Mouse (Mus musculus) gastrocnemius, postnatal 36 days (tissue): Measurements from ENCODE around the gene Syne1. TPM values are rescaled to one million over a fixed set of nuclear protein-coding genes. Genes with fewer than 3 reads are reported as not detected.

Experiments used
- DNase-seq, 2 experiments: peaks; one replicate each; pipeline ENCODE4 v3.0.0; 2022
- intact Hi-C: fragments of 180-260 bp; cut with DNase I; formaldehyde crosslinking; loops from one replicate; pipeline ENCODE4 v1.15.1; 2025
- total RNA-seq, 2 experiments: library from RNA; stranded (reverse); gene quantifications; 2 replicates each; pipeline ENCODE4 v1.2.3; 2021

Syne1 gene
- total RNA-seq, 2 experiments from 2014 or later = 38.9 to 47.7 TPM

DNA sequence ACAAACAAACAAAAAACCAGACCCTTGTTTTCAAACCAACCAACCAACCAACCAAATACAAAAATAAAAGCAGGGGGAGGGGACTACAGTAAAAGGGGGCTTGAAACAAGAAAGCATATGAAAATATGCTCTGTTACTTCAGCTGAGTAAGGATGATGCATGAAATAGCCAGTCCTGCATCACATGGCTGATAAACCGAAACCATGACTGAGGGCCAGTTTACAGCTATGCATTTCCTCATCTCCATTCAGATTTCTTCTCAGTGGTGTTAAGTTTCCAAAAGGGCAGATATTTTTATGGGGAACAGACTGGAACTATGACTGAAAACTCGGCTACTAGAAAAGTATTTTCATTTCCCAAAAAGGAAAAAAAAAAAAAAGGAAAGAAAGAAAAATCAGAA is 522.1 kb downstream of the Syne1 start:
- intact Hi-C loops = no loop called here
- DNase-seq = no peak

DNA sequence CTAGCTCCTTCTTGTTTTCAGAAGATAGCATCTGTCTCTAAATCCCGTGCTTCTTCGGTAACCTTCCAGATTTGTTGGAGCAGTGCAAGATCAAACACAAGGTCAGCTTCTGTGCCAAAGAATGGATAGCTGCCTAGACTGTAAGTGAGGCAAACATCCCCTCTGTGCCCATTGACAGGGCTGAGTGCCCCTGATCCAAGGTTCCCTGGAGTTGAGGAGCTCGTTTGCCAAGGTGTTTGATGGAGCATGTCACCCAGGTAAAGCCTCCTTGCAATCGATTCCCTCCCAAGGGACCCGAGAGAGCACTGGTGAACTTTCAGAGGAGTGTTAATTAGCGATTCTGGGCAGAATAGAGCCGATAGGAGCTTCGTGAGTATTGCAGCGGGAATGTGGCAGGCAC is 523.0 kb downstream of the Syne1 start:
- intact Hi-C loops = no loop called here

DNA sequence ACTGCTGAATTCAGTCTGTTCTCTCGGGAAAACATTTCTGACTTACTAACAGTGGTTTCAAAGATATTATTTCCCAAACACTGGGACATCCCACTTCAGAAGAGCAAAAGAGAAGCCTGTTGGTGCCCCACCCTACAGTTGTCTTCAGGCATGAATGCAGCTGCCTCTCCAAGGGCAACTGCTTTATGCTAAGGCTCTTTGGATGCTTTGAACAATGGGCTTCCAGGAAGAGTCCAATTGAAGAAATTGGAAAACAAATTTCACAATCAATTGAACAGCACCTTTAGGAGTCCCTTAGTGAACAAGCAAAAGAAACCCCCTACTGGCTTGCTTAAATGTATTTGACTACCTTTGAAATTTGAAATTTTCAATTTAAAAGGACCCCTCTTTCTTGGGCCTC is 524.1 kb downstream of the Syne1 start:
- intact Hi-C loops = no loop called here
- no peak for DNase-seq

More for the DNA sequence above, 523.0 kb downstream of the Syne1 start:
- no peak for DNase-seq

DNA sequence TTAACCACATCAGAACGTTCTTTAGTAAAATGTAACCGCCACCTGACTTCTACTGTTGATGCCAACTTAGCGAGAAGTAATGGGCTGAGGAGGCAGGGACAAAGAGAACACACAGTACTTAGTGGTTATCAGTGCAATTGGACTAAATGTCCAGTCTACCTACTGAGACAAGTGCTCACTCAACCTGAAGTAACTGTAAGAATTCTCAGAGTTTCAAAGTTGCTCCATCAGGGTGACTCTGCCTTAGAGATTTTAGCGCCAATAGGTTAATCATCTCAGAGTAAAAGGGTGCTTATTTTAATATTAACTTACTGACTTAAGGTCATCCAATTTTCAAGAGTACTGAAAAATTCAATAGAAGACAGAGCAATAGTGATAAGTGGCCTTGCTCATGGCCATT is 525.4 kb downstream of the Syne1 start:
- intact Hi-C loops = no loop called here
- no peak for DNase-seq

DNA sequence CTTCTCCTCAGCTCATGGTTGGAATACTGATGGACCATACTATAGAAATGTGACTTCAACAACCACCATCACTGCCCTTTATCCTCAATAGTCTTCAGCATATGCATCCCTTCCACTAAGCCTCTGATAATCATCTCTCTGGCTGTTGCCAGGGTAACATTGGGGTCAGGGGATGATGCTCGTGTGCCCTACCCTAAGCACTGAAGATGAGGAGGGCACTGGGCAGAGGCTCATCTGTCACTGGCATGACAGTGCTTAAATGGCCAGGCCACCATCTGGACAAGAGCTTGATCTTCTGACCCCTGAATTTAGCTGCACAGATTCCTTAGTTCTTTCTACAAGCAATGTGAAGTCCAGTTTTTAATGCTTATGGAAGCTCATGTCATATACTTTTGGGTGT is 534.1 kb downstream of the Syne1 start:
- DNase-seq = no peak
- intact Hi-C loops = no loop called here

DNA sequence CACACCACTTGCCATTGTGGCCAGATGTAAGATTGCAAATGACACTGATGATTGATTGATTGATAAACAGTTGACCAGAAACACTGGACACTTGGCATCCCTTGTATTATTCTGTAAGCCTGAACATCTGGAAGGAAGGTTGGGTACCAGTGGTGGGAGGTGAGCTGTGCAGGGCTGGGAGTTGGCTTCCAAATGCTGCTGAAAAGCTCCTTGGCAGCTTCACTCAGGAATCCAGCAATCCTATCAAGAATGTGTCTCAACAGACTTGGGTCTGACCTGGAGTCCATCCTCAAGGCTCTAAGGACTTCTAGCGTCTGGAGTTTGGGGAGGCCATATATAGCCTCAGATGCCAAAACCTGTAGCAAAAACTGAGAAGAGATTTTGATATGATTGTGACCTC is 536.3 kb downstream of the Syne1 start:
- no peak for DNase-seq
- intact Hi-C loops = no loop called here

DNA sequence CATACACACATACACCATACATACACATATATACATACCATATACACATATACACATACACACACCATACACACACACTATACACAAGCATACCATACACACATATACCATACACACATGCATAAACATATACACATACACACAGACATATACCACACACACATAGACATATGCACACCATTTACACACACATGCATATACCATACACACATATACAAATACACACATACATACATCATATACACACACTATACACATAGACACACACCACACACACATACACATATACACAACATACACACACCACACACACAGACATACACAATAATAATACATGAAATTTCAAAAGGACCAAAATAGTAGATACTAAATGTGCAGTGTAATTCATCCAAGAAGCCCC is 539.3 kb downstream of the Syne1 start:
- intact Hi-C loops = no loop called here
- DNase-seq = no peak

DNA sequence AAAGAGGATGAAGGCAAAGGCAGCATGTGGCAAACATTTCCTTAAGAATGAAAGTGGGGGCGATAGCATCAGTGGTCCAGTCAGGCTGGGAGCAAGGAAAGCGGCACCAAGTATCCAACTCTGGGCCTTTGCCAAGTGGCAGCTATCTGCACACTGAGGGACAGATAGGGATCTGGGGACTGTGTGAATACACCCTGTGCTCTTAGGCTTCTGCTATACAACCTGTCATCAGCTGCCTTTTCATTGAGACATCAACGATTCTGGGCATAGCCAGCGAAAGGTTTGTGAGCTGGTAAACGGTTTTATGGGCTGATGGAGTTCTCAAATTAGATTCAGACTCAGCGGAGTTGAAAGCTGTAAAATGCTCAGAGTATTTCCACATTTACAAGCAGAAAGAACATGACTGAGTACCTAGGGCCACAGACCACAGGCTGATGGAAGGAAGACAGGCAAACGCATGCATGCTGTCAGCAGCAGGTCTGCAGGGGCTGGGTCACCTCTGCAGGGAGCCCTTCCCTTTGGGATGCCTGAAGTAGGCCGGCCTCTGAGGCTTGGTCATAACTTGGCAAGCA is 542.4 kb downstream of the Syne1 start:
- intact Hi-C loops = no loop called here
- no peak for DNase-seq

DNA sequence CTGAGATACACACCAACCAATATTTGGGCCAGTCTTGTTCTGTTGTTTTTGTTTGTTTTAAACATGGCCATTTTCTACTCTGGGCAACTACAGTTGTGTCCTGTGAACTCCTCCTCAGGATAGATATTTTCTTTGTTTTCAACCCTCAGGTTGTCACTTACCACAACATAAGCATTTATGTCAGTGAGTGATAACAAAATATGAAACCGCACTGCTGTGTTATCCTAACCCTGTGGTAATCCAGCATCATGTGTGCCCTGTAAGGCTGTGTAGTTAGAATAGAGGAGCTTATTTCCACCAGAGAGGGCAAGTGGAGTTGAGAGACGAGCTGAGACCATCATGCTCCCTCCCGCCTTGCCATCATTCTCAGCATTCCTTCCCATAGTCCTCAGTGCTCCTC is 554.7 kb downstream of the Syne1 start:
- no peak for DNase-seq
- intact Hi-C loops = no loop called here

DNA sequence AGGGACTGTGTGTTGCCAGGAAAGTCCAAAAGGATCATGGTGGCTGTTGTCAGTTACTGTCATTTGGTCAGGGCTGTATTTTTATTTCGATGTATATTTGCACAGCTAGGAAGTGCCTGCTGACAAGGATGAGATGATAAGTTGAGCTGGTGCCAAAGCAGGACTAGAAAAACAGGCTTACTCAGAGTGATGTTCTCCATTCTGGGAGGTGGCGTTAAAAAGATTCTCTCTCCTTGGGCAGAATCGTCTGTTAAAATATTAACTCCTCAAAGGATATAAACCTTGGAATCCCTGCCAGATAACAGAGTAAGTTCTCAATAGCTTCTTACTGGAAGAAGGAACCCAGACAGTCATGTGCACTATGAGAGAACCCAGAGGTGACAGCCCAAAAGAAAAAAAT is 557.5 kb downstream of the Syne1 start:
- intact Hi-C loops = no loop called here
- no peak for DNase-seq

DNA sequence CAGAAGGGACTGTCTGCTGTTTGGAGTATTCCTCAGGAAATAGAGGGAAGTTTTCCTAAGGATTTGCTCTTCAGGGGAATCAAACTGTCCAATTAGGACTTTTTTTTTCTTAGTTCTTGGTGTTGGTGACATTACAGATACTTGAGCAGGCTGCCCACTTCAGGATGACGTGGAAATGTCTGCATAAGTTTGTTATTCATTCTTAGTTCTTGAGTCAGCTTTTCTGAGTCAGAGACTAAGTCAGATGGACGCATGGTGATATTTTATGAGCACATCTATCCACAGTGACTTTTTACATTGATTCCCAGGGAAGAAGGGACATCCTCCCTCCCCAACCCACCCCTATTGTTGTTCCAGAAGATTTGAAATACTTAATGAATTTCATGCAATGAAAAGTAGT is 567.4 kb downstream of the Syne1 start:
- intact Hi-C loops = no loop called here
- no peak for DNase-seq

DNA sequence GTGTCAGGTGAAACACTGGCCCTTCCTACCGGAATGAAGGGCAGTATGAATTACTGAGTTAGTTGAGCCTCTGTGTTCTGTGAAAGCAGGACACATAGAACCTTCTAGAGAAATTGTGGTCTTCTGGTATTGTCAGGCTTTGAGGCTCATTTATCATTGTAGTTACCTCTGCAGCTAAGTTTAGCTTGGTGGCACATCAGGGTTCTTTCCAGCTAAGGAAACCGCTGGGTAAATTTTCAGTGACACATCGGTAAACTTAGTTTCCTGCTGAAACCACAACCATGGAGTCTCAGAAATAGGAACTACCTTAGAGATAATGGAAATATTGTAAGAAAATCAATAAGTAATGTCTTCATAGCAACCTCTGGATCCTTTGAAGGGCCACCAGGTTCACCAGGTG is 573.9 kb downstream of the Syne1 start:
- intact Hi-C loops = no loop called here
- no peak for DNase-seq

DNA sequence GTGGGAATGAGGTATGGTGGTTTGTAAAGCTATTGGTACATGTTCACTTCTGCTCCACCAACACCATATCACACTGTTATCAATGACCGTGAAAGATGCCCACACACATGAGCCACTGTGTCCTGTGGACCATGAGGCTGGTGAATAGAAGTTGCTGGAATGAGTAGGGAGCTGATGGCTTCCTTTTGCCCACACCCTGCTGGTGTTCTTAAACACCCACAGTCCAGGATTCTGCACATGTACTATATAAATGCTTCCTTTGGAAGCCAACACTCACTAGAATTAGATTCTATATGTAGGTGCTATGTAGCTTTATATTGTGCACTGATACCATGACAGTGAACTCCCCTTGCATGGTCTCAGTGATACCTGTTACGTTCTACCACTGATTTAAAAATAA is 574.7 kb downstream of the Syne1 start:
- DNase-seq = no peak
- intact Hi-C loops = no loop called here

DNA sequence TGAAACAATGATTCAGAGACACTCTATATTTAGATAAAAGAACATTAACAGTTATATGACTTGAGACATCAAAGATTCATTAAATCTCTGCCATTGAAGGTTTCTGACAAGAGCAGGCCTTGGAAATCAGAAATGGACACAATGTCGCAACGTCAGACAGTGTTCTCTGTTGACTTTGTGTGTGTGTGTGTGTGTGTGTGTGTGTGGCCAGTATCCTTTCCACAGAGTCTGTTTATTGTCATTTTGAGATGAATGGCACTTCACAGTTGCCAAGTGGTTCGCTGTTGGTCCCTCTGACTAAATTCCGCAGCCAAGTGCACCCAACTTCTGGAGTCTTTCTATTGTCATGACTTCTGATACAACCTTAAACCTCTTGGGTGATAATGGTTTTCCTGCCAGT is 577.0 kb downstream of the Syne1 start:
- intact Hi-C loops = no loop called here
- no peak for DNase-seq

DNA sequence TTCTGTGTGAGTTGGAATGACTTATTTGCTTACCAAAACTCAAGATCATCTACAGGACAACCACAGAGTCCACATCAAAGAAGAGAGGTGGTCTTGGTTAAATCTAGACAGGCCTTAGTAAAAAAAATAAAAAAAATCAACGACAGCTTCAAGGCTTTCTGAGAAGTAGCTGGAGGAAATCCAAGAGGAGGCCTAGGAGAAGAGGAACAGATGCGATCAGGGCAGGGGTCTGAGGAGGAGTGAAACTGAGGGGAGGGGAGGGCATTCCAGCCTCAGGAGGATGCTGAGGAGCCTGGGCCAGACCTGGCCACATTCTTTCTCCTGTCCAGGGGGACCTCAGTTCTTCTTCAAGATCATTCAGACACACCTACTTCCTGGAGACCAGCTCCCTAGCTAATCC is 579.3 kb downstream of the Syne1 start:
- intact Hi-C loops = no loop called here
- no peak for DNase-seq

DNA sequence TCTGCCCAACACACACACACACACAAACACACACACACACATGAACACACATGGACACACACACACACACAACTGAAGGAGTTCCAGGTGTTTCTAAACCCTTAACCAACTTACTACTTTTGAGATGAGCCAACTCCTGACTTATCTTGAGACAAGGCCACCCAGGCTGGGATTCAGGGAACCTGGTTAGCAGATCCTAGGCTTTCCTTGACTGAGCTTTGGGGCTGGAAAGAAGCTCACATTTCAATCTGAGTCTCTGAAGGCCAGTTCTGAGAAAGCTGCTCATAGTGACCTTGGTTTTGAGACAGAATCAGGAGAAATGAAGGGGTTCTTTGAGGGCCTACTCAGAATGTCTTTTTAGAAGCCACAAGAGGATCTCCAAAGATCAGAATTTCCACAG is 579.7 kb downstream of the Syne1 start:
- DNase-seq = no peak
- intact Hi-C loops = no loop called here

DNA sequence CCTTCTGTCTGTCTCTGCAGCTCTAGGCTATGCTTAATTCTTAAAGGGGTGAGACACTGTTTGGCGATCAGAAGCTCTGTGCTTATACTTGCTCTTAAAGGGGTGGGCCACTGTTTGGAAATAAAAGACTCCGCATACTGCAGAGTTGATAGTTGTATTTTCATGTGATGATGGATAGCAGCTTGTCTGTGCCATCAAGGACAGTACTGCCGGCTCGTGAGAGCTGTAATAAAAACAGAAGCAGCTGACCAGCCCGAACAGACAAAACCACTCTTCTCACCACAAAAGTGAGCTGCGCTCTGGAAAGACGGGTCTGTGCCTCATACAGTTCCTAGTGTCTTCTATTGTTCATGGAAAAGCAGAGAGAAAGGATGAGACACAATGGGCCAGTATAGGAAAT is 580.1 kb downstream of the Syne1 start:
- no peak for DNase-seq
- intact Hi-C loops = no loop called here

Other genes with a start within 250 kb of the Syne1 start
- 1 to 10 TPM; 3.5 to 4.4 TPM for gene Myct1, start 42.3 kb upstream of the Syne1 start, total RNA-seq
- gene Vip, start 87.7 kb upstream of the Syne1 start, total RNA-seq = not detected